Mouse (Mus musculus) embryonic facial prominence, embryonic 15.5 days (tissue): ENCODE results near the gene Ttyh1. TPM values are rescaled to one million over a fixed set of nuclear protein-coding genes. Genes with fewer than 3 reads are reported as not detected.

Experiments used
- ATAC-seq: fragments of 200-750 bp; cut with Nextera tagmentation; 2 replicates; pipeline ENCODE4 v1.8.0; 2017; ENCODE audit warnings: low read depth, moderate TSS enrichment; ENCODE audit not compliant: insufficient number of reproducible peaks, low FRiP score, low TSS enrichment
- H3K27ac ChIP-seq: fragments of 300-500 bp; sonication (generic); replicated peaks from 2 replicates; pipeline ENCODE4 v1.5.1; 2015; ENCODE audit warnings: mild to moderate bottlenecking, inconsistent platforms
- H3K27me3 ChIP-seq: fragments of 300-500 bp; sonication (generic); 2 replicates; pipeline ENCODE4 v1.6.1; 2015; ENCODE audit warnings: inconsistent platforms
- H3K36me3 ChIP-seq: fragments of 300-500 bp; sonication (generic); 2 replicates; pipeline ENCODE4 v1.6.1; 2015; ENCODE audit warnings: mild to moderate bottlenecking, inconsistent platforms
- H3K4me1 ChIP-seq: fragments of 300-500 bp; sonication (generic); 2 replicates; pipeline ENCODE4 v1.6.1; 2015; ENCODE audit warnings: inconsistent platforms
- H3K4me2 ChIP-seq: fragments of 300-500 bp; sonication (generic); replicated peaks from 2 replicates; pipeline ENCODE4 v1.6.1; 2015; ENCODE audit warnings: mild to moderate bottlenecking, inconsistent platforms
- H3K4me3 ChIP-seq: fragments of 300-500 bp; sonication (generic); replicated peaks from 2 replicates; pipeline ENCODE4 v1.5.1; 2015; ENCODE audit warnings: mild to moderate bottlenecking, inconsistent platforms
- H3K9ac ChIP-seq: fragments of 300-500 bp; sonication (generic); 2 replicates; pipeline ENCODE4 v1.6.1; 2015; ENCODE audit warnings: inconsistent platforms
- H3K9me3 ChIP-seq: fragments of 300-500 bp; sonication (generic); replicated peaks from 2 replicates; pipeline ENCODE4 v1.6.1; 2016; ENCODE audit warnings: inconsistent platforms
- WGBS: fragments of 180-500 bp; shearing (Covaris S2); methylation state at CpG from one replicate; pipeline ENCODE4 v1.1.7; 2015; 5-methylcytosine and 5-hydroxymethylcytosine counted together
- polyA plus RNA-seq: library from polyadenylated mRNA; unstranded; fragments of >200 nt; fragmentation: Nextera tagmentation; extraction: Ambion mirVana; gene quantifications from 2 replicates; pipeline ENCODE4 v1.2.1, GENCODE M21; 2015

The Ttyh1 gene
- polyA plus RNA-seq, 1 experiment from 2014 or later = 6.2 TPM

- peaks cover 29% of the 10 kb centered on the region for H3K36me3 ChIP-seq
- no peaks in the 10 kb centered on the region for H3K27me3 ChIP-seq
- H3K27ac ChIP-seq = peak overlapping the region; percentile 97
- no peak for ATAC-seq
- H3K9ac ChIP-seq = peak overlapping the region; percentile 68
- H3K4me3 ChIP-seq = peak overlapping the region; percentile 96
- peaks cover 16% of the 10 kb centered on the region for H3K4me1 ChIP-seq
- H3K4me2 ChIP-seq = peak overlapping the region; percentile 72
- under 1% methylated on average over 16 of the region's 16 CpGs for WGBS
- no peaks in the 10 kb centered on the region for H3K9me3 ChIP-seq
These were observed 17.2 kb downstream of the Ttyh1 start for GRCm38 (mm10) chr7:4136404-4136770.

- WGBS = under 1% methylated on average over 72 of the region's 78 CpGs
These were observed 17.7 kb downstream of the Ttyh1 start, which contains the start of gene Leng8 for GRCm38 (mm10) chr7:4136771-4137531. TSS of gene Leng8 (plus strand) at chr7:4137039.

GRCm38 (mm10) chr7:4137746-4138145, 18.5 kb downstream of the Ttyh1 start:
- H3K9me3 ChIP-seq = no peaks in the 10 kb centered on the region
- peak overlapping the region; percentile 96 for H3K4me3 ChIP-seq
- peak overlapping the region; percentile 75 for H3K9ac ChIP-seq
- H3K4me2 ChIP-seq = peak overlapping the region; percentile 68
- no peak for ATAC-seq
- WGBS = 49% methylated on average over 3 of the region's 3 CpGs
- H3K27me3 ChIP-seq = no peaks in the 10 kb centered on the region
- H3K36me3 ChIP-seq = peaks cover 43% of the 10 kb centered on the region
- H3K27ac ChIP-seq = peak overlapping the region; percentile 97
- peaks cover 14% of the 10 kb centered on the region for H3K4me1 ChIP-seq

More at GRCm38 (mm10) chr7:4136771-4137531, 17.7 kb downstream of the Ttyh1 start, which contains the start of gene Leng8:
- ATAC-seq = peak; percentile 99
- H3K9me3 ChIP-seq = no peaks in the 10 kb centered on the region
- peak within 1 kb of the TSS; percentile 96 for H3K4me3 ChIP-seq
- H3K36me3 ChIP-seq = peaks cover 35% of the 10 kb centered on the region
- peaks cover 14% of the 10 kb centered on the region for H3K4me1 ChIP-seq
- peak within 1 kb of the TSS; percentile 97 for H3K27ac ChIP-seq
- peak within 1 kb of the TSS; percentile 75 for H3K9ac ChIP-seq
- no peaks in the 10 kb centered on the region for H3K27me3 ChIP-seq
- peak within 1 kb of the TSS; percentile 72 for H3K4me2 ChIP-seq

- H3K9me3 ChIP-seq = no peaks in the 10 kb centered on the region
- peak overlapping the region; percentile 96 for H3K4me3 ChIP-seq
- H3K36me3 ChIP-seq = peaks cover 47% of the 10 kb centered on the region
- H3K4me1 ChIP-seq = peaks cover 14% of the 10 kb centered on the region
- H3K9ac ChIP-seq = peak overlapping the region; percentile 4; the same call in 1 of the 2 replicates
- H3K4me2 ChIP-seq = peak overlapping the region; percentile 68
- no peak for ATAC-seq
- 0 out of 2 replicates have a peak overlapping the region, but pooled peaks have one; percentile 97 for H3K27ac ChIP-seq
- H3K27me3 ChIP-seq = no peaks in the 10 kb centered on the region
- WGBS = 78% methylated on average over 2 of the region's 2 CpGs
These were observed 19.0 kb downstream of the Ttyh1 start for GRCm38 (mm10) chr7:4138181-4138580.

- Histone ChIP-seq H3K4me3 (peak overlapping the region; percentile 96; the same call in 1 of the 2 replicates), H3K9ac (no peak overlapping the region)
These were observed 19.5 kb downstream of the Ttyh1 start for GRCm38 (mm10) chr7:4138671-4139070.

GRCm38 (mm10) chr7:4139391-4139790, 20.2 kb downstream of the Ttyh1 start:
- H3K27me3 ChIP-seq = no peaks in the 10 kb centered on the region
- no peaks in the 10 kb centered on the region for H3K9me3 ChIP-seq
- WGBS = 89% methylated on average over 5 of the region's 5 CpGs
- peaks cover 59% of the 10 kb centered on the region for H3K36me3 ChIP-seq
- peaks cover 14% of the 10 kb centered on the region for H3K4me1 ChIP-seq
- H3K4me3 ChIP-seq = no peak overlapping the region
- no peak overlapping the region for H3K4me2 ChIP-seq
- no peak overlapping the region for H3K9ac ChIP-seq
- H3K27ac ChIP-seq = no peak overlapping the region
- no peak for ATAC-seq

More at GRCm38 (mm10) chr7:4138671-4139070, 19.5 kb downstream of the Ttyh1 start:
- H3K27me3 ChIP-seq = no peaks in the 10 kb centered on the region
- no peak for ATAC-seq
- no peaks in the 10 kb centered on the region for H3K9me3 ChIP-seq
- no peak overlapping the region for H3K27ac ChIP-seq
- WGBS = 90% methylated on average over 7 of the region's 7 CpGs
- H3K4me1 ChIP-seq = peaks cover 14% of the 10 kb centered on the region
- H3K4me2 ChIP-seq = no peak overlapping the region
- peaks cover 52% of the 10 kb centered on the region for H3K36me3 ChIP-seq

GRCm38 (mm10) chr7:4141648-4142325, 22.6 kb downstream of the Ttyh1 start:
- no peak overlapping the region for H3K27ac ChIP-seq
- H3K4me1 ChIP-seq = peaks cover 14% of the 10 kb centered on the region
- no peak overlapping the region for H3K4me3 ChIP-seq
- H3K4me2 ChIP-seq = no peak overlapping the region
- no peak for ATAC-seq
- H3K9ac ChIP-seq = no peak overlapping the region
- H3K9me3 ChIP-seq = no peaks in the 10 kb centered on the region
- peaks cover 83% of the 10 kb centered on the region for H3K36me3 ChIP-seq
- WGBS = 91% methylated on average over 6 of the region's 6 CpGs
- no peaks in the 10 kb centered on the region for H3K27me3 ChIP-seq

- H3K9ac ChIP-seq = no peak overlapping the region
- peaks cover 21% of the 10 kb centered on the region for H3K4me1 ChIP-seq
- H3K27ac ChIP-seq = no peak overlapping the region
- WGBS = 95% methylated on average over 10 of the region's 10 CpGs
- H3K9me3 ChIP-seq = no peaks in the 10 kb centered on the region
- no peaks in the 10 kb centered on the region for H3K27me3 ChIP-seq
- no peak overlapping the region for H3K4me2 ChIP-seq
- no peak overlapping the region for H3K4me3 ChIP-seq
- ATAC-seq = no peak
- H3K36me3 ChIP-seq = peaks cover 90% of the 10 kb centered on the region
These were observed 23.7 kb downstream of the Ttyh1 start for GRCm38 (mm10) chr7:4142796-4143445.

GRCm38 (mm10) chr7:4143506-4143905, 24.3 kb downstream of the Ttyh1 start:
- no peak overlapping the region for H3K9ac ChIP-seq
- H3K4me2 ChIP-seq = no peak overlapping the region
- H3K27me3 ChIP-seq = no peaks in the 10 kb centered on the region
- H3K4me1 ChIP-seq = peaks cover 21% of the 10 kb centered on the region
- no peak overlapping the region for H3K4me3 ChIP-seq
- peaks cover 90% of the 10 kb centered on the region for H3K36me3 ChIP-seq
- ATAC-seq = no peak
- no peaks in the 10 kb centered on the region for H3K9me3 ChIP-seq
- WGBS = 96% methylated on average over 19 of the region's 19 CpGs
- no peak overlapping the region for H3K27ac ChIP-seq

GRCm38 (mm10) chr7:4144046-4144445, 24.8 kb downstream of the Ttyh1 start:
- no peaks in the 10 kb centered on the region for H3K9me3 ChIP-seq
- H3K4me3 ChIP-seq = no peak overlapping the region
- no peak overlapping the region for H3K9ac ChIP-seq
- H3K36me3 ChIP-seq = peaks cover 84% of the 10 kb centered on the region
- no peak overlapping the region for H3K27ac ChIP-seq
- WGBS = 96% methylated on average over 13 of the region's 13 CpGs
- no peaks in the 10 kb centered on the region for H3K27me3 ChIP-seq
- no peak for ATAC-seq
- H3K4me1 ChIP-seq = peaks cover 24% of the 10 kb centered on the region
- no peak overlapping the region for H3K4me2 ChIP-seq
